Mouse (Mus musculus) C2C12 (cell line): ENCODE measurements at regions not wholly inside any gene's neighbourhood (a gene's known extent, or its start where the extent isn't known, plus 50 kb on each side); places are given as distances from the start of the nearest gene placed in this dataset.

Source experiments
- CEBPB ChIP-seq: IDR thresholded peaks from one replicate; pipeline ENCODE4 v1.6.1; 2011; ENCODE audit warnings: low read depth, mild to moderate bottlenecking, control low read depth, moderate library complexity
- CTCF ChIP-seq: IDR thresholded peaks from one replicate; pipeline ENCODE4 v1.5.1; 2011; ENCODE audit not compliant: control insufficient read depth, insufficient read depth, insufficient read length
- MAX ChIP-seq: IDR thresholded peaks from one replicate; pipeline ENCODE4 v1.6.1; 2011; ENCODE audit warnings: mild to moderate bottlenecking, control low read depth
- MYOD1 ChIP-seq: IDR thresholded peaks from one replicate; pipeline ENCODE4 v1.6.1; 2011; ENCODE audit warnings: low read depth; ENCODE audit not compliant: control insufficient read depth, insufficient read length
- USF1 ChIP-seq: IDR thresholded peaks from one replicate; pipeline ENCODE4 v1.6.1; 2011; ENCODE audit warnings: low read depth, mild to moderate bottlenecking, control low read depth, moderate library complexity

GRCm38 (mm10) chr1:137221087-137222057, 261.1 kb upstream of the Nr5a2 start:
- TF ChIP-seq CTCF = no peak
- no peak for TF ChIP-seq MYOD1
- TF ChIP-seq CEBPB = no peak
- no peak for TF ChIP-seq MAX
- TF ChIP-seq USF1 = no peak
